Mouse (Mus musculus) liver (tissue): ENCODE results near the gene Gmppb.
A peak's percentile ranks its signal among the peaks of the same experiment; 100 is the strongest.
"Not testable (repeated sequence)": the region's sequence is repeated elsewhere in the genome, so short reads cannot be mapped to it uniquely, and the experiment has no call there.

Experiments
- DNase-seq: peaks from one replicate; pipeline ENCODE4 v3.0.0-alpha.2; 2020; ENCODE audit warnings: mixed read lengths

Gmppb gene

DNA sequence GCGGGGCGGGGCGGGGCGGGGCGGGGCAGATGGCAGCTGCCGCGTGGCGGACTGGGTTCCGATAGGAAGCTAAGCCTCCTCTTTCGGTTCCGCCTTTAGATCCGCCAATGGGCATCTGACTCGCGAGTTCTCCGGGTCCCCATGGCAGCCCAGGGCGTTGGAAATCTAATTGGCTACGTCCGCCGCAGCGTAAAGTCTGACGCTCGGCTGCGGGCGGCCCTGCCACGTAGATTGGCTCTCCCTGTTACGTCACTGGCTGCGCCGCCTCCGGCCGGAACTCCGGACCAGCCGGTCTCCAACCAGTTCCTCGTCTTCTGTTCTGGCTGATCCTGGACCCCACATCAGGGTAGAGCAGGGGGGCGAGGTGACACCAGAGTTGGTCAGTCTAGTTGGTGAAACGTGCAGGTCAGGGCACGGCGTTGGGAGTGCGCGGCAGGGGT lies at the start of gene Gmppb:
TSS of gene Gmppb (plus strand) at position 227 of the 440 bp plus-strand sequence.
- peak; percentile 97 for DNase-seq

DNA sequence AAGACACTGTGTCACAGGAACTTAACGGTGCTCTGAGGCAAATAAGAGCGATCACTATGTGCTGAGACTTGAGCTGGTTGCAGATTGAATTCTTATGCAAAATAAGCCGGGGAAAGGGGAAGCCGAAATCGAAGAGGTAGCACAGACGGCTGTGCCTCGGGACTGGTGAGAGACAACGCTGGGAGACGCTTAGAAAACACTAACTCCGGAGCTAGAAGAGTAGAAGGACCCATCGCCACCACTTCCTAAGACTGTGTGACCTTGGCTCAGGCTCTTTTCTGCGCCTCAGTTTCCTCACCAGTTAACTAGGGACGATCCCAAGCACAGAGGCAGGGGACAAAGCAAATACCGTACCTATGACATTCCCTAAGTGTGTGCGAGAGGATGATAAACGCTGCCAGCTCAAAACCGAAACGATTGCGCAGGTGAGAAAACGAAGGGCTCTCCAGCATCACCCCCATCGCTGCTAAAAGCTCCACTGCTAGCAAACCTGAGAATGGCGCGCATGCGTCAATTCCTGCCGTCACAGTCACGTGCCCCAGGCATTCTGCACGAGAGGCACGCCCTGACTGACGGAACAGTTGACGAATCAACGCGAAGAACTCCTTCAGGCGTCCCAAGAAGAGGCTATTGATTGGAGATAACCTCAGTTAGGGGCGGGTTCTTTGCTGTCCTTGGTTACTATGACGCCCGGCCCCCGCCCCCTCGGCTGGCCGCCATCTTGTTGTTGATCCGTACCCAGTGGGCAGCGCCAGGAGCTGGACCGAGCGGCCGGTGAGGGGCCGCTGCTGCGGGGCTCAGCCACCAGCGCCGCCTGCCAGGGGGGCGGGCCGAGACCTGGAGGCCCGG lies 46.9 kb upstream of the Gmppb start, which contains the start of gene Ip6k1:
TSS of gene Ip6k1 (plus strand) at position 580 of the 849 bp plus-strand sequence.
- DNase-seq, result peak; percentile 100

DNA sequence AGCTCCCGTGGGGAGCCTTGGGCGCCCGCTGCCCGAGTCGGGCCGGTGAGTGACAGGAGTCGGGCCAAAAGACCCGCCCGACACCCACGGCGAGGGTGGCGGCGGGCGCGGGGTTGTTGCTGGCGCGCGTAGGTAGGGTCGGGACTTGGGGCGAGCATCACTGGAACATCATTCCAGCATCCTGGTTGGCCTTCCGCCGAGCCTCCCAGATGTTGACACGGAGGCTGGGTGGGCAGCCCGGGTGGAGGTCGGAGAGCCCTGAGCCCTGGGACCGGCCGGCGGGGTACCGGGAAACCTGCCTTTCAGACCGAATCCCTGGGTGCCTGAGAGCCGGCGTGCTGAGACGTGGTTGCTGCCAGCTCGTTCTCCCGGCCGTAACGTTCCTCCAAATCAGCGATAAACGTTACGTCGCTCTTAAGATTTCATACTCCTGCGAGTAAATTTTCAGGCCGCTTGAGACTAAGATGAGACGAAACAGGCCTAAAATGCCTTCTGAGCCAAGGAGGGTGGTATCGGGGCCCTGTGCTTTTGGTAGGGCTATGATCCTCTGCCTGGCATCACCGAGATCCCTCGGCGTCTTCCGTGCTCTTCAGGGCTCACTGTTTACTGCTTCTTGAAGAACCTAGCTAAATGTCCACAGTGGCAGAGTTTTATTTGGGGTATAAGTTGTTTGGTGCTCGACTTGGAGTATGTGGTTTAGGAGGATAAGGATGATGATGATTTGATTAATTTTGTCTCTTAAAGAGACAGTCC lies 46.1 kb upstream of the Gmppb start:
- DNase-seq, result peak; percentile 59

DNA sequence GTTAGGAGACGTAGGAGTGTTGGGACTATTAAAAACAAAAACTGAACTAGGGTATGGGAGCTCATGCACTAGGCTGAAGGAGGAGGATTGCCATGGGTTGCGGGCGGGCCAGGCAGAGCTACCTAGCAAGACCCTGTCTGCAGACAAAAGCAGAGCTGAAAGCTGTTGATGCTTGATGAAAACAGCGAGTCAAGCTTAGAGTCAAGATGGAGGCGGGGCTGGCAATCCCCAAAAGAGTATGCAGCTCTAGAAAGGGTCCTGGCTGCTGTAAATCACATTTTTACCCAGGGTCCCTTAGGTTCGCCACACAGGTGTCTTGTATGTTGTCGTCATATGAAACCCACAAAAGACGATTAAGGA lies 45.5 kb upstream of the Gmppb start:
- peak; percentile 46 for DNase-seq

DNA sequence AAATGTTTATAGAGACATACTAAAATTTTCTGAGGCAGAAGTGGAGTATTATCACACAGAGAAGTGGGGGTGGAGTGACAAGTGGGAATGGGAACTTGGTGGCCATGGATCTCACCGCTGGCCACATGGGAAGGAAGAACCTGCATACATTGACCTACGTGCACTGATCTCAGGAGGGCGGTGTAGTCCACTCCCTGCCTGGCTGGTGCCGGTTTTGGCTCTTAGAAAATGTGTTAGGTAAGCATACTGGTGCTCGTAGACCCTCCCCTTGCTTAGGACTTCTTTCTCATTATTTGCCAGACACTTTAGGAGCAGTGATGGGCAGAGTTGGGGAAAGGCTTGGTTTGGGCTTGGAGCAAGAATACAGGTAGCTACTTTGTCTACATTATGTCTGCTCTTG lies 41.0 kb upstream of the Gmppb start:
- no peak for DNase-seq

DNA sequence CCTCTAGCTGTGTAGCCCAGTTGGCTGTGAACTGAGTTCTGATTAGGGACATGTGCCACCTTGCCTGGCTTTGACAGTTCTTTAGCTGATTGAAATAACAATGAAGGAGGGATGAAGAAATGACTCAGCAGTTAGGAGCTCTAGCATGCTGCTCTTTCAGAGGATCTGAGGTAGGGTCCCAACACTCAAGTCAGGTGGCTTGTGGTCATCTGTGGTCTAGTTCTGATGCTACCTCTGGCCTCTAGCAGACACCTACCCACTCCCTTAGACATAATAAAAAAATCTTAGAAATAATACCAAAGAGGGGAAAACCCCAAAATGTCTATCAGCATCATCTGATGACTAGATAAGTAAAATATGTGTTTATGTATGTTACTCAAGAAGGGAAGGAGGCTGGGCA lies 38.7 kb upstream of the Gmppb start:
- DNase-seq, result no peak

DNA sequence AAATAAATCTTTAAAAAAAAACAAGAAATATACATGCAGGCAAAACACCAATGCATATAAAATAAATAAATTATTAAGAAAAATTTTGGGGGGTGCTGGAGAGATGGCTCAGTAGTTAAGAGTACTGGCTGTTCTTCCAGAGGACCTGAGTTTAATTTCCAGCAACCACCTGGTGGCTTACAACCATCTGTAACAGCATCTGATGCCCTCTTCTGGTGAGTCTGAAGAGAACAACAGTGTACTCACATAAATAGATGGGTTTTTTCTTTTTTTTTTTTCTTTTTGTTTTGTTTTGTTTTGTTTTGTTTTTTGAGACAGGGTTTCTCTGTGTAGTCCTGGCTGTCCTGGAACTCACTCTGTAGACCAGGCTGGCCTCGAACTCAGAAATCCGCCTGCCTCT lies 35.5 kb upstream of the Gmppb start:
- DNase-seq, result not testable (repeated sequence)

DNA sequence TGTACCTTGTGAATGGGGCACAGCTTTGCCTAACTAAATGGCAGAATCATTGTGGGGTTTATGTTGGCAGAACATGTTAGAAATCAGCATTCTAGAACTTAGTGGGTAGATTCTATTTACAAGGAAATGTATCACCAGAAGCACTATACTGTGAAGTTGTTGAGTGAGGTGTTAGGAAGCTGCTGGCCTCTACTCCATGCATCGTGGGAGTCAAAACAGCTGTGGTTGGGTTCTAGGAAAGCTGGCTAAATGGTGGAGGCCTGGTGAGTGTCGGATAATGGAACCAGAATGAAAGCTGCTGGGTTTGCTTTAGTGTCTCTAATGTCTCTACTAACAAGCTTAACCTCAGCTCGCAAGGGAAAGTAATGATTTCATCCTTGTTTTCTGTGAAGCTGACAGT lies 31.9 kb upstream of the Gmppb start:
- no peak for DNase-seq

DNA sequence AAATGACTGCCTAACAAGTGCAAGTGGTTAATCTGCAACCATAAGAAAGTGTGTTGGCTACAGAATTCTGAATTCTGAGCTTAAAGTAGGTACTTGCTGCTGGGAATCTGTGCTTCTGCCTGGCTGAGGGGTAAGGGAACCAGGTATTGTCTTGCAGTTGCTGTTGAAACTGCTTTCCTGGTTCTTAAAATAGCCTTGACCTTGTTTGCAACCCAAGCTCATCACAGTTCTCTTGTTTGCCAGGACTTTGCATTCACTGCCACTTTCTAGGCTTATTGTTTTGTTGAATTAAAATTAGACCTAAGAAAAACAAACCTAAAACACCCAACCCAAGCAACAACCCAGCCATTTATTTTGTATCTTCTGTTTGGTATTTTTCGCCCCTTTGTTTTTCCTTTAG lies 28.3 kb upstream of the Gmppb start:
- no peak for DNase-seq

DNA sequence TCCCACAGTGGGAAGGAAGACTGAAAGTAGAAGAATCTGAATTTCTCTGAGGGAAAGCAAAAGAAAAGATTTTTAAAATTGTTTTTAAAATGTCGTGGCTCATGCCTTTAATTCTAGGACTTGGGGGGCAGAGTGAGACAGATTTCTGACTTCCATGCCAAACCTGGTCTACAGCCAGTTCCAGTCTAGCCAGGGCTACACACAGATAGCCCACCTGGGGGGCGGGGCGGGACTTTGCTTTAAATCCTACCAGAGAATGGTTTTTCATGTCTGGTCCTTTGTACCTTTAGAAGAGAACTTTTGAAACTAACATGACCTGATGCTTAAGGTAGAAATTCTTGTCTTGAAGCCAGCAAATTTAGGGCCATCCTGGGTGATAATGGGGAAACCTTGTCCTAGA lies 25.8 kb upstream of the Gmppb start:
- DNase-seq, result no peak

DNA sequence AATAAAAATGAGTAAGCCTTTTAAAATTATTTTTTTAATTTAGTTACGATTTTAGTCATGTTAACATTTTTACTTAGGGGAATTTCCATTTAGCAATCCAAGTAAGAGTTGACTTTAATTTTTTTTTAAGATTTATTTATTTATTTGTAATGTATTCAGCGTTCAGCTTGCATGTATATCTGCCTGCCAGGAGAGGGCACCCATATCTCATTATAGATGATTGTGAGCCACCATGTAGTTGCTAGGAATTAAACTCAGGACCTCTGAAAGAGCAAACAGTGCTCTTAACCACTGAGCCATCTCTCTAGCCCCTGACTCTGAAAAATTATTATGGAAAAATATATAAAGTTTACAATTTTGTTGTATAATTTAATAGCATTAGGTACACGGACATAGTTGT lies 22.5 kb upstream of the Gmppb start:
- no peak for DNase-seq

DNA sequence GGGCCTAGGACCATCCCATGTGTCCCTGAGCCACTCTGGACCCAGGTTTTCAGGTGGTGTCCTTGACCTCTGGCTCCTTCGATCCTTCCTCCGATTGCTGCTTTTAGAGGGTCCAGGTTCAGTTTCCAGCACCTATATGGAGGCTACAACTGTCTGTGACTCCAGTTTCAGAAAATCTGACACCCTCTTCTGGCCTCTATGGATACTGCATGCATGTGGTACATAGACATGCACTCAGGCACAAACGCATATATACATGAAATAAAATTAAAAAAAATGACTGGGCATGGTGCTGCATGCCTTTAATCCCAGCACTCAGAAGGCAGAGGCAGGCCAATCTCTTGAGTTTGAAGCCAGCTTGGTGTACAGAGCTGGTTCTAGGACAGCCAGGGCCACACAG lies 21.2 kb upstream of the Gmppb start:
- DNase-seq, result no peak

DNA sequence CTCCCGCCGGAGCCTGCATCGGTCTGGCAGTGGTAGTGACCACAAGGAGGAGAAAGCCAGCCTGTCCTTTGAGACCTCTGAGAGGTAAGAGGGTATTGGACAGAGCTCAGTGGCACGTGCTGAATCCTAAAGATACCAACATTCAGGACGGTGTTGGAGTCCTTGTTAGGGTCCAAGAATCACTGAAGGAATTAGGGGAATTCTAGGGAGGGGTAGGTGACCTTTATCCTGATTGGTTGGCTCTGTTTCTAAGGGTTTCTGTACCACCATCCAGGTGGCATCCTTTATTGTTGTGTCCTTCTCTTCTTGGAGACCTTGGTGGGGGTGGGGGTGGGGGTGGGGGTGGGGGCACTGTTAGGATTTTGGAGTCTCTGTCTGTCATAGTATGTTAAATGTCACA lies 16.9 kb upstream of the Gmppb start:
- DNase-seq, result no peak

DNA sequence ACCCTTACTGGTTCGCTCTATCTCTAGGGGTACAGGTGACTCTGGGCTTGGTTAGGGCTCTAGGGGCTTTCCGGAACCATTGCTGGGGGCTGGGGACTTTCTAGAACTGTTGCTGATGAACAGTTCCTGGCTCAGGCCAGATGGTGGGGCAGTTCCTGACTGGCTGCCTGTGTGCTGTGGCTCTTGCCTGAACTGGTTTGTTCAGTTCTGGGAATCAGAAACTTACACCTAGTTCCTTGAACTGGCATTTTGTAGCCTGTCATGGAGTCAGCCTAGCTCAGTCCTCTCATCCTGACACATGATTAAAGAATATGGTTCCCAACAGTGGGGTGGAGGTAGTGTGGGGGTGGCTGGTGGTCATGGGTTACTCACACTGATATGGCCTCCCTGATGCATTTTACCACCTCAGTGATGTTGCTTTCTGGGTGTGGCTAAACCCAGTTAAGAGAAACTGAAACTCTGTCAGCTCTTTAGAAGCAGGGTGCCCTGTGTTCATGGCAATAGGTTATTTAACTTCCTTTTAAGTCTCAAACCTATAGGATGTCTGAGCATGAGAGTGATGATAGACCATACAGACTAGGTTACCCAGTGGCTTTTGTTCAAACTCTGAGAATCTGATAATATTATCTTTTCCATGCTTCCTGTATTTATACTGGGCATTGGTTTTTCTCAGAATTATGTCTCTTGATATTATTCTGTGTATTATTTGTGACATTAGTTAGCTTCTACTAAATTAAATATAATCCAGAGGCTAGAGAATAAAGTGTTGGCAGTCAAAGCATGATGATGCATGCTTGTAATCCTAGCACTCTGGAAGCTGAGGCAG lies 13.5 kb upstream of the Gmppb start:
- DNase-seq, result no peak

DNA sequence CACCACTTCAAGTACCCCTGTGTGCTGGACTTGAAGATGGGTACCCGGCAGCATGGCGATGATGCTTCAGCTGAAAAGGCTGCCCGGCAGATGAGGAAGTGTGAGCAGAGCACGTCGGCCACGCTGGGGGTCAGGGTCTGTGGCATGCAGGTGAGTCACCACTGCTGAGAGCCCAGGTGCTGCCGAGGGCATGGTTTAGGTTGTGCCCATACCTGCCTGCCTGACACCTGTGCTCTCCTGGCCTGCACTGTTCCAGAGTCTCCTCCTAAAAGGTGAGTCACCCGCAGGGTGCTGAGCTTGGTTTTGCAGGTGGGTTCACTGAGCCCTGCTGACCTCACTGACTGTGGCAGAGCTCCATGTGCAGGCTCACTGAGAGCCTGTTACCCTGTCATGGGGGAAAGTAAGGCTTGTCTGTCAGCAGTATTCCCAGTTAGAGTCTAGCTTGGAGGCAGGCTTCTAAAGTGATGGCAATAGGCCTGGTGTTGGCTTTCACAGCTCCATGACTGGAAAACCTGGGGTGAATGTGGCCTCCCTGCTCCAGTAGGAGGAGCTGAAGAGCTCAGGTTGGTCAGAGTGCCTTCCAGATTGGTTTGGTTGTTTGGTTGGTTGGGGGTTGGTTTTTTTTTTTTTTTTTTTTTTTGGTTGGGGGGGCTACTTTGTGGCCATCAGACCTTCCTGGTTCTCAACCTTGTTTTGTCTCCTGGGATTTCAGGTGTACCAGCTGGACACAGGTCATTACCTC lies 4.1 kb upstream of the Gmppb start:
- DNase-seq, result no peak

DNA sequence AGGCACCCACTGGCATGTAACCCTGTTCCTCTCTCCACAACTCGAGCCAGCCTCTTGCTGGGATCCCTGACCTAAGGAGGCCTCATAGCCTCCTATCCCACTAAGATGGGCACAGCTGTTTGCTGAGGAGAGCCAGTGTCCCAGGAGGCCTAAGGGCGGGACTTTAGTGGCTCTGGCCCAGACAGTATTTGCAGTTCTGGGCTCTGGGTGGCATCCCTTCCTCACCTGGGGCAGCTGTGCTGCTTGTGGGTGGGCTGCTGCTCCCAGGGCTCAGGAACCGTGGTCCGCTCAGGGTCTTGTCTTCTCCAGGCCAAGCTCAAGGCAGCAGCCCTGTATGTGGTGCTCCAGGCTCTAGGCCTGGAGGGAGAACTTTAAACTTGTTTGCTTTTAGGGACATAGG lies 2.5 kb upstream of the Gmppb start:
- DNase-seq, result no peak

DNA sequence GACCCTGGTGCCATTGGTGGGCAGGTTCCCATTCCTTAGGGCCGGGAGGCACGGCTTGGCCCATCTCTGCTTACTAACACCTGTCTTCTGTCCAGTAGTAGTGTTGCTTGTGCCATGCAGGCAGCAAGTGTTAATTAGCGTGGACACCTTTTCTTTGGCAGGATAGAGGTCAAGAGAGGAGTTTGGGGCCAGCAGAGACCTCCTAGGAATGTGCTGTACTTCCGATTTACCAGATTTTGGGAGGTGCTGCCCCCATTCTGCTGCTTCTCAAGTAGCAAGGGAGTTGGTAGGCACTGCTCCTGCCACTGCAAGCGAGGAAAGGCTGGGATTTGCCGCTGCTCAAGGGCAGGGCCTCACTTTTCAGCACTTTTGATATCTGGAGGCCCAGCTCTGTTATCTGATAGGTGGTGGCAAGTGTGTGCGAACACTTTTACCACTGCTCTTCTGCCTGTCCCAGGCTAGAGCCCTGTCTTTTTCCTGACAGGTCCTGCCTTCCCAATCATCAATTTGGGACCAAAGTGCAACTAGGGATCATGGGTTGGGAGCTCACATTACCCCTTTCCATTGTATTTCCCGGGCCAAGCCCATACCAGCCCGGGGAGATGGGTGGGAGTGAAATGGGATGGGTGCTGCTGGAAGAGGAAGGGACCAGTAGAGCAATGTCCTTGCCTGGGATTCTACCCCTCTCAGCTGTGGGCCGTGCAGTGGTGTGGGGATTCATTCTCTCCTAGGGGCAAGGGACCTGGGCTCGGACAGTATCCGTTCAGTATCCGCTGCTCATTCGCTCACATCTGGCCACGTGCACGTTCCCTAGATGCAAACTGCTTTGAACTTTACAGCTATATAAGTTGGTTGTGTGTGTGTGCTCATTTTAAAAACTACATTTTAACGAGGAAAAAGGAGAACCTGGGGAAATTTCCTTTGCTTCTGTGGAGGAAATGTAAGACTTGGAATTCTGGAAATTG lies 1.2 kb upstream of the Gmppb start:
- peak; percentile 73 for DNase-seq

DNA sequence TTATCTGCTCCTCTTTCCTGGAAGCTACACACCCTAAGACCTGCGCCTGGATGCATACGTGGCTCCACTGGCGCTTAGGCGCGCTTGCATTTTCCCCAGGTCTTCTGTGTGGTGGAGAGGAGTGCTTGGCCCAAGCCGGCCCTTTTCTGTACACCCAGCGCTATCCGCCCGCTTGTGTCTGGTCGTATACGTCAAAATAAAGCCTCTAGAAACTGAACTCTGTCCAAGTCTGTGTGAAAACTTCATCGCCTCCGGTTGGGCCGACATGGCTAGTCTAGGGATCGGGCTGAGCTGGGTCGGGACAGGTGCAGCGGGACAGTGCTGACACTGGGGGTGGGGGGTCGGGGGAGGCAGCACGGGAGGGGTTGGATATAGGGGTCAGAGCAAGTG lies 481 bp upstream of the Gmppb start:
- no peak for DNase-seq

DNA sequence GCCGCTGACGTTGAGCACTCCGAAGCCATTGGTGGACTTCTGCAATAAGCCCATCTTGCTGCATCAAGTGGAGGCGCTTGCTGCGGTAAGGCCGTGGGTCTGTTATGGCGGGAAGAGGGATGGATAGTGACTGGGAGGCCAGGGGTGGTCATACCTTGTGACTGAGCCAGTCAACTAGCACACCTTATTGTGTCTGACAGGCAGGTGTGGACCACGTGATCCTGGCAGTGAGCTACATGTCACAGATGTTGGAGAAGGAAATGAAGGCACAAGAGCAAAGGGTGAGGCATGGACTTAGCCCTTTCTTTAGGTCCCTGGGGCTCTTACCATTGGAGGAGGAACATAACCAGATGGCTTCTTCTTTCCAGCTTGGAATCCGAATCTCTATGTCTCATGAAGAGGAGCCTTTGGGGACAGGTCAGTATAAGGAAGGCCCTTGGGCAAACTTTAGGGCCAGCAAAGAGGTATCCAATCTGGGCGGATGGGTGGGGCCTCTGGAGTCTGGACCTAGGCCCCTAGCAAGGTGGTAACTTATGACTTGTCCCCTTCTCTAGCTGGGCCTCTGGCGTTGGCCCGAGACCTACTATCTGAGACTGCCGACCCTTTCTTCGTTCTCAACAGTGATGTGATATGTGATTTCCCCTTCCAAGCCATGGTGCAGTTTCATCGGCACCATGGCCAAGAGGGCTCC lies 664 bp downstream of the Gmppb start:
- DNase-seq, result no peak

DNA sequence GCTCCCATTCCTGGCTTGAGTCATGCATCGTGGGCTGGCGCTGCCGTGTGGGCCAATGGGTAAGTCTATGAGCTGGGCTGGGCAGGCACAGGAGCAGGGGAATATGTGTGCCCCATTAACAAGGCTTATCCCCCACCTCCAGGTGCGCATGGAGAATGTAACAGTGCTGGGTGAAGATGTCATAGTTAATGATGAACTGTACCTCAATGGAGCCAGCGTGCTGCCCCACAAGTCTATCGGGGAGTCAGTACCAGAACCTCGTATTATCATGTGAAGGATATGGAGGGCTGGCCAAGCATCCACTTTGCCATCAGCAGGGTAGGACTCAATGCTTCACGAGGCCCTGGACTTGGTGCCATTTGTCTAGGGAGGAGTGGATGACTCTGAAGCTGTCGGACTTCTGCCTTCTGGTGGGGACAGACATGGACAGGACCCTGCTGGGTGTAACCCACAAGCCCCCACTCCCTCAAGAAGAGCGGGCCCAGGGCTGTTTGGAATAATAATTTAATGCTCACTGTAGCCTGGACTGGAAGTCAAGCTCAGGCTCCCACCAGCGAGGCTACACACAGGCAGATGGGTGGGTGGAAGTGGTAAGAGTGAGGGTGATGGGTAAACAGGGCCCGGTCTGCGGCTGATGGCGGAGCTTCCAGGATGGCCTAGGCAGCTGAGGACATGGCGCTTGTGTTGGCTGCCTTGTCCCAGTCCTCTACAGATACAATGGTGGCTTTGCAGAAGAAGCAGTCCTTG lies 2.3 kb downstream of the Gmppb start:
- DNase-seq, result no peak
